Mouse (Mus musculus) frontal cortex, adult (tissue): ENCODE measurements at regions not wholly inside any gene's neighbourhood (a gene's known extent, or its start where the extent isn't known, plus 50 kb on each side); places are given as distances from the start of the nearest gene placed in this dataset.
A peak's percentile ranks its signal among the peaks of the same experiment; 100 is the strongest.

Experiments used
- ATAC-seq: cut with Nextera tagmentation; 2 replicates; pipeline ENCODE4 v1.9.2; 2017; ENCODE audit warnings: mild to moderate bottlenecking, moderate library complexity, mixed read lengths; ENCODE audit not compliant: low TSS enrichment

DNA sequence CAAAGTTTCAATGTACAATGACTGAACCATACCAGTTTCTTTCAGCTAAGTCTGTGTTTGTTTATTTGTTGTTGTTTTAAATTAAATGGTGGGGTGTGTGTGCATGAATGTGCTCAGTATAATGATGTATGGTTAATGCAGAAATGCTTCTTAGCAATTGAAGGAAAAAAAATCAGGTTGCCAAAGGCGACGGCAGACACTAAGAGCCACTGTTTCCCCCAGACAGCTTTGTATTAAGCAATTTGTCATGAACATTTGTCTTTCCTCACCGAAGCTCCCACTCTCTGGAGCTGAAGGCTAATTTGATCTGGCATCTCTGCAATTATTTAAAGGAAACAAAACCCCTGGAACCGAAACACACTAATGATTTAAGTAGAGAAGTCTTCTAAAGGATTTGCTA lies 360.7 kb downstream of the Bckdhb start:
- no peak for ATAC-seq

DNA sequence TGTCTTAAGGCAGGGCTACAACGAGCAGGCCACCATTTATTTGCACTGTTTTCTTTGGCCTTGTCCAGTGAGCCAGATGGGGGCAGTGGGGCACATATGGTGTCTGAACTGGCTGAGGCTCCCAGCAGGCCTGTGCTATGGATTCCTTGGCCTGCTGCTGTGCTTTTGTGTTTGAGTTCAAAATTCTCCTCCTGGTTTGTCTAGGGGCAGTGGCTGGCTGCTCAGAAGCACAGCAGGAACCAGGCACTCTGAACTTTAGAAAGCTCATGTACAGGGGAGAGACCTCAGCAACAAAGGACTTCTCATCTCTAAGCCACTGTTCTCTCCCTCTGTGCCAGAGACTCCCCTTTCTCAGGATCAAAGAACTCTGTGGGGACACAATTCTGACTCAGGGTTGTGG lies 370.9 kb downstream of the Bckdhb start:
- ATAC-seq, result no peak

DNA sequence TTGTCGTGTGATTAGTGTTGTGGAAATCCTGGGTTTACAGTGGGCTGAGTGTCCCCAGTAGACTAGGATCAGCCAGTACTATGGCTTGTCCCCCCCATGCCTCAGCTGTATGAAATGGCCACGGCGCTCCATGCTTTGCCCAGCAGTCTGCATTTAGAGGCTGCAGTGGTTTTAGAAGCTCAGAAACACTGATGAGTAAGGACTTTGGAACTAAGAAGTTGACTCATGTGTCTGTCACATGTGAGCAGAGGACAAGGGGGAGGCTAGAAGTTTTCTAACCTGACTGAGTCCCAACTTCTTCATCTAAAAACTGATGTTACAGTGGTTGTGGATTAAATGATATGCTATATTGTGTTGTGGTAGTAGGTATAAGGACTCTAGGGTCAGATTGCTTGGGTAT lies 371.5 kb downstream of the Bckdhb start:
- ATAC-seq, result no peak

DNA sequence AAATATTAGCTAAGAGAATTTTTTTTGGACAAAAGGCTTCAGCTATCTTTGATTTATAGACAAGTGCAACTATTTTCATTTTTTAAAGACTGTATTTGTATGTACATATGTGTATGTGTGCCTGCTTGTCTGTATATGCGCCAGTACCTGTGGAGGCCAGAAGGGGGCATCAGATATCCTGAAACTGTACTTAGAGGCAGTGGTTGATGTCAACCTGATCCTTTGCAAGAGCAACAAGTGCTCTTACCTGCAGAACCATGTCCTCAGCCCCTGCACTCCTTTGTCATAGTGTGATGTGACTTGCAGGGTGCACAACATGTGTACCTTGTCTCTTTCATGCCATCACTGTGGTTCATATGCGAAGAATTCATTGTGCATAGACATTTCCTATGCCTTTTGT lies 379.5 kb downstream of the Bckdhb start:
- no peak for ATAC-seq

DNA sequence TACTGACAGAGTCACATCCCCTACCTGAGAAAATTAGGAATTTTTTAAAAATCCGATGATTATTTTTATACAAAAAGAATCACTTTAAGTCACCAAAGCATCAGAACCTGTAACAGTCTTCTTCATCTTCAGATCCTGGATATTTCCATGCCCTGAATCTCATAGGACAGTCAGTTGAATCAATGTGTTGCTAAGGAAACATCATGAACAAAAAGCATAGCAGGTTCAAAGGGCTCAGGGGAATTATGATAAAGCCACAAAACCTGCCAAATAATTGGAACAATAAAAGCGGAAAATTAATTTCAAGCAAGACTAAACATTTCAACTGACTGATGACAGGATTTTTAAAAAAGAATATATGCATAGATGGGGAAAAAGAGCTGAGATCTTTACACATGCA lies 393.9 kb downstream of the Bckdhb start:
- no peak for ATAC-seq

DNA sequence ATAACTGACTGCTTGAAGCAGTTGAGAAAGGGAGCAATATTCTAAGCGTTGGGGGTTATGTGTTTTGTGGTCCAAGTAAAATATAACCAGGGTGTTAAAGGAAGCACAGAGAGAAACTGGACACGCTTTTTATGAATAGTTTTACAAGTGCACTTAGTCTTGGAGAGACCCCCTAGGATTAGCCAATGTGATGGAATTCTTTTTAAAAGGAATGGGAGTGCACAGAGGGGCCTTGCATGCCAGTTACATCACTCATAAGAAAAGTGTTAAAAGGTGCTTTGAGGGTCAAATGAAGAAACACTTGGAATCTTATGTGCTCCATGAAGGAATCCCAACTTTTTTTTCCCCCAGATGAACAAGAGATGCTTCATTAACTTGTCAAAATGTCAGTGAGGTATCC lies 394.4 kb downstream of the Bckdhb start:
- ATAC-seq, result no peak

DNA sequence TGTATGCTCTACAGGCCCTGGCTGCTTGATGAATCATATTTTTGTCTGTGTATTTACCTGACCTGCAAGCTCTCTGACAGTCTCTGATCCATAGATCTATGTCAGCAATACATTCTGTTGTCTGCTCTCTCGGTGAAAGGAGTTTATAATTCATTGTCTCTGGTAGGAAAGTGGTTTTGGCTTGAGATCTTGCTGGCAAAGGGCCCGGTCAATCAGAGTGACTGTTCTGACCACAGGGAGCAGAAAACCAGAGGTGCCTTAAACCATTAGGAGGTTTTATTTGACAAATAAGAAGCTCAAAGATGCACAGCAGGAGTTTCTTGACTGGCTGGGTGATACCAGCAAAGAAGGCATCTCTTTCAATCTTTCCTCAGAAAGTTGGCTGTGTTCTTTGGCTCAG lies 398.2 kb downstream of the Bckdhb start:
- ATAC-seq, result no peak

DNA sequence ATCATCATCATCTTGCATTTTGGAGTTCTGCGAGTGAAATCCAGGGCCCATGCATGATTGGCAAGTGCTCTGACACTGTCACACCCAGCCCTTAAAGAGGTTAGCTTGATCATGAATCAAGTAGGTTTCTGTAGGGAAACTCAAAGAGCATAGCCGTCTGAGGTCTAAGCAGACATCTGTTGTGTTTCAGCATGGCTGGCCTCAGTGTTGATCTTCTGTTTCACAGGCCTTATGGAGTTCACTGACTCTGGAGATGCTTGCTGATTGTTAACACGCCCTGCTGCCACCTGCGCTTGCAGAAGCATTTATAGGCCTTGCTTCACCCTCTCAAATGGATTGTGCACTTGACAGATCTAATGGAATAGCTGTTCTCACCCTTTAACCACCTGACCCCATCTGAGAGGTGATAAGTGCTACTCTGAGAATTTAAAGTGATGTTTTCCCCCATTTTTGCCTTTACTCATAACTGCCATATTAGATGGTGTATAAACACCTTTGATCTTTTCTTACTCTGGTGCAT lies 406.2 kb downstream of the Bckdhb start:
- ATAC-seq, result no peak

DNA sequence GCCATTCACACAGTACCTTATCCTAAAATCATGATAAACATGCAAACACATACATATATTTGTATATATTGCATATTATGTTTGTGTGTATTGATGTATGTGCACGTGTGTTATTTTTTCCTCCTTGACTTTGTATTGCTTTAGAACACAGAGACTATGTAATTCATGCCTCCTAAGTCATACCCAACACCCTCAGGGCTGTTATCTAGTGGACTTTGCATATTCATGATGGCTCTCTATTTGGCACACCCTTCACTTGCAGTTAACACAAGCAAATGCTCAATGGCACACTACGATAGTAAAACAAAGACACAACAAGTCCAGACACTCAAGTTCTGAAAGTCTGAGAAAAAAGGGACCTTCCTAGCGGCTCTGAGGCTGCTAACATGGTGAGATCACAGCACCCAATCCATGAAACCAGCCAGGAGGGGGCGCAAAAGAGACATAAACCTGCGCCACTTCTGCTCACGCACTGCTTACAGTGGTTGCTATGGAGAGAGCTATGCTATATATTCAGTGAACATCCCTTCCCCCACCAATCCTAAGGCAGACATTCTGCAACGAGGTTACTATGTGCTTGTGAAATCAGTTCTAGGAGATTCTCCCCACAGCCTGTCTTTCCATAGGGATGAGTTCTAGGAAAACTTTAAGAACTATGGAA lies 418.6 kb downstream of the Bckdhb start:
- ATAC-seq, result peak; percentile 100

DNA sequence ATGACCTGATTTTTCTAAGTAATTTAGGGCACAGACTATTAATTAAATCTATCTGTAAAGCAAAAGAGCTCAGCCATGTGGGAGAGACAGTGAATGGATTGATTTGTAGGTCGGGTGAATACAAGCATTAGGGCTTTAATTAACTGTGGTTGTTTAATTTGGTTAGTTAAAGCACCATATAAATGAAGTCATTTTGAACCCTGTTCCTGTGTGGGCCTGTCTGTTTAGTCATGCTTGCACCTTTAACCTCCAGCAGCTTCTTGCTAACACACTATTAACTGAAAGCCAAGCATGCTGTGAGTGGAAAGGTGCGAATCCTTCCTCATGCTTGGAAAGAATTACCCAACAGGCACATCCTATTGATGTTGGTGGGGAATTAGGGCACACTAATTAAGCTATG lies 425.3 kb downstream of the Bckdhb start:
- no peak for ATAC-seq

DNA sequence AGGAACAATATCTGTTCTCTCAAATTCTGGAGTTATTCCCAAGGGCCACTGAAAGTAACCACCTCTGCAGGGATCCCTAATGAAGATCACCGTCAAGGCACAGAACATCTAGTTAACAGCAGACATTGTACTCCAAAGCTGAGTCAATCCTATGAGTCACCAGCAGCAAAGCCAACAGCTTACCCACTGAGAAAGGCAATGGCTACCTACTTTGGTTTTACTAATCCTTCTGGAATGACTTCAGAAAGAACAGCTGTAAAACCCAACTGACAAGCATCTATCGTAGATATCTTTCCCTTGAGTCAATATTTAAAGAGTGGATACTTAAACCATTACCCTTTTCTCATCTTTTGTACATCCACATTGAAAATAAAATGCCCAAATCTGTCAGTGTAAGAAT lies 429.5 kb downstream of the Bckdhb start:
- no peak for ATAC-seq

DNA sequence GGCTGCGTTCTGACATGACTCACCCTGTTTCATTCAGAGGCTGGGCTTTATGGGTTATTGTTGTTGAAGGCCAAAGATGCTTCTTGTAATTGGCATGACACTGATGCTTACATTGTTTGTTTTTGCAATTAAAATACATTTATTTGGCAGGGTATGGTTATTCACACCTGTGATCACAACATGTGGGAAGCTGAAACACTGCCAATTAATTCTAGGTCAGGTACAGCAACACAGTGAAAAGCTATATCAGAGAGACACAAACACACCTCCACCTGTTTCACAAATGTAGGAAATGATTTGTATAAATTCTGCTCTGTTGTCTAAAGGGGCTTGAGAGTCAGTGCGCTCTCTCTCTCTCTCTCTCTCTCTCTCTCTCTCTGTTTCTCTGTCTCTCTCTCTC lies 431.2 kb downstream of the Bckdhb start:
- ATAC-seq, result no peak

DNA sequence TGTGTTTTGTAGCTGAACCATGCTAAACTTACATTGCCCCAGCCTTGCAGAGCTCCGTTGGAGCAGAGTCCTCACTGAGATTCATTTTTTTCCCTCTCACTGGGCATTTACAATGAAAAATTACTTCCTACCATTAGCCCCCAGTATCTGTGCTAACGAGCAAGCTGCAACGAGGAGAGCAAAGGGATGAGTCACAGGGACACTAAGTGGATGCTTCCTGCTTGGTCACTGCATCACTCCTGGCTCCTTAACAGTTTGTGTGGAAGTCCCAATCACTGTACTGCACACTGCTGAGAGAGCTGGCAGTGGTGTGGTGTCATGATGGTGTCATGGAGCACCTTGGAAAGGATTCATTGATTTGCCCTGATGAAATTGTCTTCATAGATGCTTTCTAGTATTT lies 434.9 kb downstream of the Bckdhb start:
- ATAC-seq, result no peak

DNA sequence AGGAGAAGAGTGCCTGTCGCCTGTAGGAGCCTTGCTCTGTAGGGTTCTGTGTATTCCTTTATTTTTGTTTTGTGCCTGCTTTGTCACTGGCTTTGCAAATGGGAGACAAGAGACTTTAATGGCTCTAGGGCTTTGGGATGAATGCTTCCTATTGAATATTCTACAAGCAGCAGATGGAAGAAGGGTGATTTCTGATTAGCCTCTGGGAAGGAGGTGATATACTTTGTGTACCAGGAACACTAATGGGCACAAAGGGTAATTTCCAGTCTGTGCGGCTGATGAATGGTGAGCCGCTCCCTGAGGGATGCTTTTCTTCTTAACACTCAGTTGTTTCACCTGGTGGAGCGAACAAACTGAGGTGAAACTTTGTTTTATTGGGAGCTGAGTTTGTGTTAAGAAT lies 435.5 kb downstream of the Bckdhb start:
- no peak for ATAC-seq

DNA sequence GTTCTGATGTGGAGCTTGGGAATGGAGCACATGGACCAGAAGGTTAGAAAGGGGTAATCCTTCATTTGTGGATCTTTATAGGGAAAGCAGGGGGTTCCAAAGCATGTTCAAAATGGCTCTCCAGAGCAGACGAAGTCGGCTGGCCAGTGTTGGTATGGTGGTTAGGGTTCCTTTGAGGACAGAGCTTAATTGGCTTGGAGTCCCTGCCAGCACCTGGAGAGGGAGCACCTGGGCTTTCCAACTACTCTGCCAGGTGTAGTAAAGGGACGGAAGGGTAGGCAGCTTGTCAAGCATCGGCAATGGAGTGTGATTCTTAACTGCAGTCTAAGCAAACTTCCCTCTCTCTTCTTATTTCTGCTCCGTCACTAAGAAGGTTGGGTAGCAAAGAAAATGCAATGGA lies 438.5 kb downstream of the Bckdhb start:
- no peak for ATAC-seq

DNA sequence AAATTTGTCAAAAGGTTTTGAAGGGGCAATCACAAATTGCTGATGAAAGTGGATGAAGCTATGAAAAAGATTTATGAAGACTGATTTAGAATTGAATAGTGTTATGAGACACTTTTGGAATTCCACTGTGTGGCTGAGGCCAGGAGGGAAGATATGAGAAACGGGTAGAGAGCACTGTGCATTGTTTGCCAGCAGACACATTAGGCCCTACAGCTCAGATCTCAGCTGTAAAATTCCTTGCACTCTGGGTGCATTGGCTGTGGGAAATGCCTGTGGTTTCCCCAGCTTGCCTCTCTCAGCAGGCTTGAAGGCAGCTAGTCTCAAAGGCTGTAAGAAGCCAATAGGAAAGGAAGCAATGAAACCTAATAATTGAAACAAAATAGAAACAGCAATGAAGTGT lies 444.3 kb downstream of the Bckdhb start:
- ATAC-seq, result no peak

DNA sequence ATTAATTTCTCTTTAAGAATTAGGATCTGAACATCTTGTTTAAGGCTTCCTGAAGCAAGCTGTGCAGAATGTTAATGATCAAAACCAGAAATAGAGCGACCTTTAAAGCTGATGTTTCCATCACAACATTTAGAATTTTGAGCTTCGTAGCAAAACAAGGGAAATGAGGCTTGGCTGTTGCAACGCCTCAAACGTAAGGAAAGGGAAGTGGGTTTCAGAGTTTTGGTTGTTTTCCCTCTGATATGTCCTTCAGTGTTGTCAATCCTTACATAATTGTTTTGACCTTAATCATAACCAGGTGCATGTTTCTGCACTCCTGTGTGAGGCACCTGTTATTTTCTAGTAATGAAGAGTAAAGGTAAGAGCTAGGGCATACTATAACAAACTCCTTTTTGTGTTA lies 445.3 kb downstream of the Bckdhb start:
- ATAC-seq, result no peak

DNA sequence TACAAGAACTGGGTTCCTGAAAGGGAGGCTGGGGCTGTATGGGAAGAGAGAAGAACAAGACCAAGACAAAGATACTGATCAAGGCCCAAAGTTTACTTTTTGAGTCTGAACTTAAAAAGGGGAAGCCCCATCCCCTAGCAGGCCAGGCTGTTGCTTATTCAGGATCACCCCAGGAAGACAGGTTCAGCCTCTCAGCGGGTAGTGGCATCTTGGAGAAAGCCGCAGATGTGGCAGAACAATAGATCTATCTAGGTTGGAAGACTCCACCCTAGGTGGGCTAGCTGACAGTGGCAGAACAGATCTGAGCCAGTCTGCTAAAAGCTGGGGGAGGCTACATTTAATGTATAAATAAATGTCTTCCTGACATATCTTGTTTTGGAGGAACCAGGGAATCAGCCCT lies 450.8 kb downstream of the Bckdhb start:
- no peak for ATAC-seq

DNA sequence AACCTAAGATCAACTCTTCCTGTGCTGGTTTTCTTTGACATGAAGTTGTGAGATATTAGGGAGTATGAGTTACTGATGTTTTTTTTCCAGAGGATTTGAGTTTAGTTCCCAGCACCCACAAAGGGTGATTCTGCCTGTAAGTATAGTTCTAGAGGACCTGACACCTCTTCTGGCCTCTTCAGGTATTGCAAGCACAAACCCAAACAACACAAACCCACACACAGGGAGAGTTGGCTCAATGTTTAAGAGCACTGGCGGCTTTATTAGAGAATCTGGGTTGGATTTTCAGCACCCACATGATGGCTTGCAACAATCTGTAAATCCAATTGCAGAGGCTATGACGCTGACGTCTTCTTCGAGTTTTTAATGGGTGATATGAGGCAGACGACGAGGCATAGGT lies 451.7 kb downstream of the Bckdhb start:
- no peak for ATAC-seq

DNA sequence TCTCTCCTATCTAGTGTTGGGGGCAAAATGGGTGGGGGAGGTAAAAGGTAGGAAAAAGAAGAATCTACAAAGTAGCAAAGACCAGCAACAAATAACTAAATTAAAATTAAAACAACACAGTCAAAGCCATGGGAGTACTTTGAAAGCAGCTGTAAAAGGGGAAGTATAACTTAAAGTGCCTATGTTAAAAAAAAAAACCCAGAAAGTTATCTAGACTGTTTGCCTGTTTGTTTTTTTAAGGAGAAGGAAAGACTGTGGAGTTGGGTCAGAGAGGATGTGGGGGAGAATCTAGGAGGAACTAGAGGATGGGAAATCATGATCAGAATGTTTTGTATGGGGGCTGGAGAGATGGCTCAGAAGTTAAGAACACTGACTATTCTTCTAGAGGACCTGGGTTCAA lies 457.0 kb downstream of the Bckdhb start:
- no peak for ATAC-seq

DNA sequence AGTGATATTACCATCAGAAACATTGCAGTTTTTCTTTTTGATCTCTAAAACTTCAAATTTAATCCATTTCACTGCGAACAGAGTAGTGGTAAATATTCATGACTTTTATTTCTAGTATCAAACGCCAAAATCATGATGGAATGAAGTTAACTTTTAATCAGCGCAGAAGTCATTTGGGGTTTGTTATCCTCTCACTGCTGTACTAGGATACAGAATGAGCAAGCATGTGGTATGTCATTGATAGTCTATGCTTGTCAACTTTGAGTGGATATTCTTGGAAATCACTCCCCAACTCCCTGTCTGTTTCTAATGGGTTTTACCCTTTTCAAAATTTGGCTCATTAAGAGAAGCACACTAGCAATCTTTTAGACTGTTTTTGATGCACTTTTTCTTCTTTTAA lies 464.9 kb downstream of the Bckdhb start:
- ATAC-seq, result no peak

DNA sequence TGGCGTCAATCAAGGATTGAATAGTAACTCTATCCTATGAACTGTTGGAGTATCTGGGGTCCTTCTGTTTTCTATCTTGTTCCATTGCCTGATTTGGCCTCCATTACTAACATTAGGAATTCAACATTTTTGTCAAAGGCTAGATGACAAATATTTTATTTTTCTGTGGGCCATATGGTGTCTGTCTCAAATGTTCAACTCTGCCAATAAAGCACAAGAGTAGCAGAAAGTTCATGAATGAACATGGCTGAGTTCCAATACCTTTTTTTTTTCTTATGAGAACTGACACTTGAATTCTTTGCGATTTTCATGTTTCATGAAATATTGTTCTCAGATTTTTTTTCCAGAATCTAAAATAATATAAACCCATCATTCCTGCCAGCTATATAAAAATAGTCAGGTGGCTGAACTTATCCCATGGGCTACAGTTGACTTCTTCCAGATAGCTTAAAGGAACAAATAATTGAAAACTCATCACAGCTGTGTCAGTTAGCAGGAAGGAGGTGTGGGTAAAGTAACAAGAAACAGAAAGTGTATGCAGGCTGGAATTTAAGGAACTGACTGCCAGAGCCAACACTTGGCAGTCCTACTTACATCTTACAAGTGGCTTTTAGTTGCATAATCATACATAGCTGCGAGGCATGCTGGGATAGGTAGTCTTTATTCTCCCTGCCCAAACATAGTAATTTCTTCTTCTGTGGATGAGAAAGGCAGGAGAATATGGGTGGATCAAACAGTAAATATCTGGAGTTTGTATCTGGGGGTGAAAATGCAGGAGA lies 469.8 kb downstream of the Bckdhb start:
- ATAC-seq, result peak; percentile 69; the same call in 1 of the 2 replicates

DNA sequence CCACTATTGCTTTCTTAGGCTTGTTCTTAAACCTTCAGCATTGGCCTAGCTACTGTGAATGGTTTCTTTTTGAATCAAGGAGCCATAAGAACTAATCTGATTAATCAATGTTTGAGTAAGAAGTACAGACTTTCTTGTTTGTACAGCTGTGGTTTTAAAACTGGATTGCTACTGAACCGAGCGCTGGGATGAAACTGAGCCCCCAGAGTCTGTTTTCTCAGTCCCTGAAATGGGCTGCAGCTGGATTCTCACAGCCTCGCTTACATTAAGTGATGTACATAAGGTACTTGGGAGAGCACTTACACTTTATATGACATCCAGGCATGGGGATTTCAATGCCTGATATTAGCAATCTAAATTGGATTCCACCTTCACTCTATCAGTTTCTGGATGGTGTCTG lies 474.5 kb downstream of the Bckdhb start:
- ATAC-seq, result no peak
